Mouse (Mus musculus): ENCODE measurements around the gene Zg16.

GRCm38 (mm10) chr7:127121911-127122270, 34.8 kb upstream of the Zg16 start, which contains the start of gene Qprt:
- no peak for TF ChIP-seq POLR2A (IDR thresholded peaks at IDR 0.05; ENCODE audit: insufficient read depth, low read depth, low read length)
- no peak for TF ChIP-seq CTCF (IDR thresholded peaks at IDR 0.05; ENCODE audit: insufficient read depth, low read depth, low read length)

Measured in olfactory bulb, adult 2 months (tissue).